Mouse (Mus musculus): ENCODE measurements around the gene Odf3l2. TPM values are rescaled to one million over a fixed set of nuclear protein-coding genes. Genes with fewer than 3 reads are reported as not detected.

The Odf3l2 gene
- polyA plus RNA-seq, 1 experiment, result not detected

GRCm38 (mm10) chr10:79661861-79662260 is 16.3 kb upstream of the Odf3l2 start:
- Histone ChIP-seq H3K4me1 (peaks cover 39% of the 10 kb centered on the region), H3K4me3 (replicated peaks) (no peak overlapping the region), H3K27me3 (replicated peaks) (peaks cover 22% of the 10 kb centered on the region), H3K9me3 (no peaks in the 10 kb centered on the region), H3K36me3 (replicated peaks; ENCODE audit: low read length) (no peaks in the 10 kb centered on the region)
- no peak for TF ChIP-seq GATA1 (IDR thresholded peaks at IDR 0.05; ENCODE audit: borderline replicate concordance, low read length)
- TF ChIP-seq FLI1 (IDR thresholded peaks at IDR 0.05; ENCODE audit: low read length), result no peak

GRCm38 (mm10) chr10:79660298-79660697 is 14.8 kb upstream of the Odf3l2 start:
- H3K27me3 ChIP-seq (replicated peaks), result peaks cover 27% of the 10 kb centered on the region
- peaks cover 39% of the 10 kb centered on the region for H3K4me1 ChIP-seq
- no peaks in the 10 kb centered on the region for H3K36me3 ChIP-seq (replicated peaks; ENCODE audit: low read length)
- H3K9me3 ChIP-seq, result no peaks in the 10 kb centered on the region
- TF ChIP-seq FLI1 (IDR thresholded peaks at IDR 0.05; ENCODE audit: low read length), result no peak
- no peak for TF ChIP-seq GATA1 (IDR thresholded peaks at IDR 0.05; ENCODE audit: borderline replicate concordance, low read length)
- no peak overlapping the region for H3K4me3 ChIP-seq (replicated peaks)

GRCm38 (mm10) chr10:79658829-79659228 is 13.3 kb upstream of the Odf3l2 start:
- H3K4me3 ChIP-seq (replicated peaks), result no peak overlapping the region
- no peak for TF ChIP-seq GATA1 (IDR thresholded peaks at IDR 0.05; ENCODE audit: borderline replicate concordance, low read length)
- TF ChIP-seq FLI1 (IDR thresholded peaks at IDR 0.05; ENCODE audit: low read length), result no peak

GRCm38 (mm10) chr10:79654946-79655395 is 9.4 kb upstream of the Odf3l2 start:
- Histone ChIP-seq H3K27me3 (replicated peaks) (peaks cover 51% of the 10 kb centered on the region), H3K36me3 (replicated peaks; ENCODE audit: low read length) (no peaks in the 10 kb centered on the region), H3K9me3 (peaks cover 5% of the 10 kb centered on the region), H3K4me1 (peaks cover 19% of the 10 kb centered on the region), H3K4me3 (replicated peaks) (no peak overlapping the region)
- TF ChIP-seq FLI1 (IDR thresholded peaks at IDR 0.05; ENCODE audit: low read length), result no peak
- TF ChIP-seq GATA1 (IDR thresholded peaks at IDR 0.05; ENCODE audit: borderline replicate concordance, low read length), result no peak

More at GRCm38 (mm10) chr10:79658829-79659228, 13.3 kb upstream of the Odf3l2 start:
- Histone ChIP-seq H3K4me1 (peaks cover 33% of the 10 kb centered on the region), H3K27me3 (replicated peaks) (peaks cover 35% of the 10 kb centered on the region), H3K9me3 (no peaks in the 10 kb centered on the region), H3K36me3 (replicated peaks; ENCODE audit: low read length) (no peaks in the 10 kb centered on the region)

- peaks cover 58% of the 10 kb centered on the region for H3K27me3 ChIP-seq (replicated peaks)
- peaks cover 5% of the 10 kb centered on the region for H3K9me3 ChIP-seq
- no peak overlapping the region for H3K4me3 ChIP-seq (replicated peaks)
- peaks cover 2% of the 10 kb centered on the region for H3K4me1 ChIP-seq
- TF ChIP-seq GATA1 (IDR thresholded peaks at IDR 0.05; ENCODE audit: borderline replicate concordance, low read length), result no peak
- TF ChIP-seq FLI1 (IDR thresholded peaks at IDR 0.05; ENCODE audit: low read length), result no peak
- no peaks in the 10 kb centered on the region for H3K36me3 ChIP-seq (replicated peaks; ENCODE audit: low read length)
These were observed 7.3 kb upstream of the Odf3l2 start for GRCm38 (mm10) chr10:79652789-79653188.

GRCm38 (mm10) chr10:79649070-79649751 is 3.7 kb upstream of the Odf3l2 start:
- Histone ChIP-seq H3K36me3 (replicated peaks; ENCODE audit: low read length) (no peaks in the 10 kb centered on the region), H3K4me1 (no peaks in the 10 kb centered on the region), H3K9me3 (peaks cover 5% of the 10 kb centered on the region), H3K4me3 (replicated peaks) (no peak overlapping the region), H3K27me3 (replicated peaks) (peaks cover 58% of the 10 kb centered on the region)
- no peak for TF ChIP-seq GATA1 (IDR thresholded peaks at IDR 0.05; ENCODE audit: borderline replicate concordance, low read length)
- TF ChIP-seq FLI1 (IDR thresholded peaks at IDR 0.05; ENCODE audit: low read length), result no peak

GRCm38 (mm10) chr10:79638486-79639204 is 6.9 kb downstream of the Odf3l2 start:
- no peaks in the 10 kb centered on the region for H3K36me3 ChIP-seq (replicated peaks; ENCODE audit: low read length)
- no peak for TF ChIP-seq FLI1 (IDR thresholded peaks at IDR 0.05; ENCODE audit: low read length)
- no peak for TF ChIP-seq GATA1 (IDR thresholded peaks at IDR 0.05; ENCODE audit: borderline replicate concordance, low read length)
- H3K27me3 ChIP-seq (replicated peaks), result peaks cover 80% of the 10 kb centered on the region
- H3K4me3 ChIP-seq (replicated peaks), result no peak overlapping the region
- peaks cover 10% of the 10 kb centered on the region for H3K4me1 ChIP-seq
- 0 out of 2 replicates have a peak, but pooled peaks cover 6% of the 10 kb centered on the region for H3K9me3 ChIP-seq

GRCm38 (mm10) chr10:79637128-79638110 is 8.1 kb downstream of the Odf3l2 start, which contains the start of gene Shc2:
Gene Shc2, minus strand, starts transcription at chr10:79637918.
- no peak for TF ChIP-seq FLI1 (IDR thresholded peaks at IDR 0.05; ENCODE audit: low read length)
- H3K4me1 ChIP-seq, result peaks cover 16% of the 10 kb centered on the region
- H3K36me3 ChIP-seq (replicated peaks; ENCODE audit: low read length), result no peaks in the 10 kb centered on the region
- peaks cover 82% of the 10 kb centered on the region for H3K27me3 ChIP-seq (replicated peaks)
- 0 out of 2 replicates have a peak, but pooled peaks cover 6% of the 10 kb centered on the region for H3K9me3 ChIP-seq
- peak within 1 kb of the TSS; percentile 11 for H3K4me3 ChIP-seq (replicated peaks)

- Histone ChIP-seq H3K36me3 (replicated peaks; ENCODE audit: low read length) (no peaks in the 10 kb centered on the region), H3K4me3 (replicated peaks) (no peak overlapping the region), H3K4me1 (peaks cover 16% of the 10 kb centered on the region), H3K9me3 (0 out of 2 replicates have a peak, but pooled peaks cover 6% of the 10 kb centered on the region), H3K27me3 (replicated peaks) (peaks cover 87% of the 10 kb centered on the region)
- TF ChIP-seq FLI1 (IDR thresholded peaks at IDR 0.05; ENCODE audit: low read length) (no peak), GATA1 (IDR thresholded peaks at IDR 0.05; ENCODE audit: borderline replicate concordance, low read length) (no peak)
These were observed 9.3 kb downstream of the Odf3l2 start for GRCm38 (mm10) chr10:79636287-79636686.

Measured in megakaryocyte, embryonic 14.5 days (primary cell).